Mouse (Mus musculus) MEL (cell line): Measurements from ENCODE around the gene Kif5a.
A peak's percentile ranks its signal among the peaks of the same experiment; 100 is the strongest.

Experiments
- CTCF ChIP-seq, 3 experiments: IDR thresholded peaks in 2 of 3; conservative IDR thresholded peaks in 1 of 3; 2 replicates each; pipeline ENCODE4 v1.5.1; 2011 to 2012; ENCODE audit warnings: low read length in 3 of 3, low read depth in 2 of 3, mild to moderate bottlenecking in 2 of 3, improper control_type of control experiment in 1 of 3, inconsistent platforms in 1 of 3, mixed read lengths in 1 of 3, moderate library complexity in 1 of 3; ENCODE audit not compliant: control insufficient read depth in 1 of 3, insufficient read depth in 1 of 3, poor library complexity in 1 of 3, severe bottlenecking in 1 of 3
- GABPA ChIP-seq: IDR thresholded peaks from 2 replicates; pipeline ENCODE4 v1.6.1; 2012; ENCODE audit warnings: low read depth, mild to moderate bottlenecking, inconsistent platforms, low read length, improper control_type of control experiment, moderate library complexity
- MAZ ChIP-seq: IDR thresholded peaks from 2 replicates; pipeline ENCODE4 v1.6.1; 2012; ENCODE audit warnings: low read depth, mild to moderate bottlenecking, inconsistent platforms, low read length, improper control_type of control experiment
- NELFE ChIP-seq: IDR thresholded peaks from 2 replicates; pipeline ENCODE4 v1.6.1; 2011; ENCODE audit warnings: low read depth, low read length, improper control_type of control experiment
- TCF12 ChIP-seq: IDR thresholded peaks from 2 replicates; pipeline ENCODE4 v1.6.1; 2014; ENCODE audit warnings: low read depth, mild to moderate bottlenecking, inconsistent platforms, low read length, improper control_type of control experiment, moderate library complexity
- USF2 ChIP-seq, 2 experiments: IDR thresholded peaks; 2 replicates each; pipeline ENCODE4 v1.6.1; 2011 to 2012; ENCODE audit warnings: improper control_type of control experiment in 2 of 2, low read length in 2 of 2, borderline replicate concordance in 1 of 2, inconsistent platforms in 1 of 2, low read depth in 1 of 2, mild to moderate bottlenecking in 1 of 2; ENCODE audit not compliant: insufficient read depth in 1 of 2
- ZNF384 ChIP-seq: IDR thresholded peaks from 2 replicates; pipeline ENCODE4 v1.6.1; 2012; ENCODE audit warnings: low read depth, mild to moderate bottlenecking, inconsistent platforms, low read length, improper control_type of control experiment

- no peak for TF ChIP-seq GABPA
- TF ChIP-seq MAZ, result peak; percentile 19; the same call in 1 of the 2 replicates
- no peak for TF ChIP-seq USF2 (IDR thresholded peaks at IDR 0.05; ENCODE audit: borderline replicate concordance in 1 of 2, insufficient read depth in 1 of 2, low read depth in 1 of 2, low read length in 2 of 2)
- TF ChIP-seq NELFE, result no peak
- peak; percentile 22; the same call in 1 of the 2 replicates for TF ChIP-seq TCF12
- no peak for TF ChIP-seq CTCF (IDR thresholded peaks at IDR 0.05 in 2 of 3, conservative IDR thresholded peaks at IDR 0.05 in 1 of 3; ENCODE audit: control insufficient read depth in 1 of 3, insufficient read depth in 1 of 3, low read depth in 2 of 3, low read length in 3 of 3, poor library complexity in 1 of 3, severe bottlenecking in 1 of 3)
- no peak for TF ChIP-seq ZNF384
These were observed 73.3 kb downstream of the Kif5a start, which contains the start of gene Arhgef25 for GRCm38 (mm10) chr10:127189651-127190381.
